In the genomic region with DNA sequence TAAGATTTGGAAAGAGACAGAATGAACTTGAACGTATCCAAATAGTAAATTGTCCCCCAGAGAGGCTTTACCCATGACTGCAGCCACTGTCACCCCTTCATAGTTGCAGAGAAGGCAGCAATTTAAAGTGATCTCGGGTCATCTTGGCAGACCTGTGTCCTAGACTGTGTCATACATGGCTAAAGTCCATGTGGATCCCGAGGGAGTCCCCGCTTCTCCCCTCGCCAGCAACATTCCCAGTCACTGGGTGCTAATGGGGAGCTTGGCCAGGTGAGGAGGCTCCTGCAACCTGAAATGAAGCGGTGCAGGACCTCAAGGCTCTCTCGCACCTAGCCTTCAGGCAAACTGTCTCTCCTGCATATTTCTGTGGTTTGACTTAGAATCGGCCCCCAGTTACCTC, we compare ENCODE assay signal across 20 mouse cellular contexts. TPM values are rescaled to one million over a fixed set of nuclear protein-coding genes. Genes with fewer than 3 reads are reported as not detected.
DNase-seq lines count a peak whose midpoint lies in the region; ATAC-seq and TF ChIP-seq lines count a peak whose summit lies in the region.
"Had no signal": no experiment of that assay in that cellular context is flagged by ENCODE, and none has a peak within 500 bp of the region (broad histone marks: within the 10 kb centered on the region; RNA-seq: fewer than 3 reads in every experiment).

No protein-coding gene starts in this region.

- no peak for DNase-seq in embryonic facial prominence, embryonic 10.5 days (ENCODE audit: low spot score)
- DNase-seq in gastrocnemius, adult 2 months: peak; percentile 42
- DNase-seq in gastrocnemius, postnatal 4 days (ENCODE audit: low spot score in 2 of 2): no peak
- DNase-seq in heart, embryonic 10.5 days (ENCODE audit: low spot score): no peak
- no peak for DNase-seq in heart, adult 8-10 months (ENCODE audit: low spot score)
- DNase-seq in frontal cortex, postnatal 10 days (ENCODE audit: low spot score in 2 of 2): no peak
- DNase-seq: adrenal gland, adult 2 months; cerebellum, adult 11-12 months; cerebellum, adult 9-10 months; cerebellum, postnatal 25 days; kidney, adult 18-20 months; kidney, postnatal 10 days had no signal

- no peak for TF ChIP-seq CTCF in gastrocnemius, adult 2 months (IDR thresholded peaks at IDR 0.05)

- H3K9ac ChIP-seq in embryonic facial prominence, embryonic 12.5 days: no peak overlapping the region
- H3K9ac ChIP-seq: intestine, embryonic 15.5 days had no signal

- peaks cover 5% of the 10 kb centered on the region; the same call in 1 of the 2 replicates for H3K4me1 ChIP-seq in embryonic facial prominence, embryonic 12.5 days
- H3K4me1 ChIP-seq in embryonic facial prominence, embryonic 10.5 days: 0 out of 2 replicates have a peak, but pooled peaks cover 8% of the 10 kb centered on the region
- H3K4me1 ChIP-seq in heart, embryonic 10.5 days: peaks cover 21% of the 10 kb centered on the region
- H3K4me1 ChIP-seq: intestine, embryonic 15.5 days had no signal

- intact Hi-C loops in gastrocnemius, adult 2 months (cut with DNase I): no loop called here

- H3K27ac ChIP-seq in embryonic facial prominence, embryonic 12.5 days: no peak overlapping the region
- no peak overlapping the region; the same call in 1 of the 2 replicates for H3K27ac ChIP-seq in embryonic facial prominence, embryonic 10.5 days (replicated peaks)
- no peak overlapping the region for H3K27ac ChIP-seq in gastrocnemius, adult 2 months
- peak overlapping the region; percentile 25; the same call in 1 of the 2 replicates for H3K27ac ChIP-seq in heart, embryonic 10.5 days
- H3K27ac ChIP-seq: hindbrain, embryonic 10.5 days; hindbrain, embryonic 14.5 days; intestine, embryonic 15.5 days had no signal

- no peak overlapping the region for H3K4me2 ChIP-seq in embryonic facial prominence, embryonic 12.5 days (replicated peaks)
- H3K4me2 ChIP-seq: intestine, embryonic 15.5 days had no signal

- H3K27me3 ChIP-seq in embryonic facial prominence, embryonic 12.5 days: no peaks in the 10 kb centered on the region
- peaks cover 27% of the 10 kb centered on the region for H3K27me3 ChIP-seq in embryonic facial prominence, embryonic 10.5 days (replicated peaks; ENCODE audit: low read depth, poor library complexity, severe bottlenecking)
- no peaks in the 10 kb centered on the region for H3K27me3 ChIP-seq in heart, embryonic 10.5 days (ENCODE audit: insufficient read depth, poor library complexity, severe bottlenecking)
- H3K27me3 ChIP-seq: CH12.LX; heart, embryonic 12.5 days; intestine, embryonic 15.5 days; Patski had no signal

- H3K9me3 ChIP-seq in embryonic facial prominence, embryonic 12.5 days: no peaks in the 10 kb centered on the region
- no peaks in the 10 kb centered on the region for H3K9me3 ChIP-seq in embryonic facial prominence, embryonic 10.5 days
- no peaks in the 10 kb centered on the region for H3K9me3 ChIP-seq in heart, embryonic 10.5 days
- H3K9me3 ChIP-seq: heart, embryonic 12.5 days; hindbrain, embryonic 10.5 days; intestine, embryonic 15.5 days had no signal

- H3K36me3 ChIP-seq in embryonic facial prominence, embryonic 12.5 days: no peaks in the 10 kb centered on the region
- no peaks in the 10 kb centered on the region for H3K36me3 ChIP-seq in embryonic facial prominence, embryonic 10.5 days (replicated peaks)
- no peaks in the 10 kb centered on the region for H3K36me3 ChIP-seq in heart, embryonic 10.5 days
- H3K36me3 ChIP-seq: heart, embryonic 12.5 days; hindbrain, embryonic 10.5 days; intestine, embryonic 15.5 days had no signal

- 0 out of 2 replicates have a peak, but pooled peaks have one; percentile 41 for ATAC-seq in embryonic facial prominence, embryonic 12.5 days (ENCODE audit: insufficient number of reproducible peaks, insufficient read depth, low FRiP score, low TSS enrichment)
- ATAC-seq: activated CD4-positive, CD25-positive, alpha-beta regulatory T cell, adult 4 months; intestine, embryonic 15.5 days; Patski had no signal

- no peak overlapping the region for H3K4me3 ChIP-seq in embryonic facial prominence, embryonic 12.5 days
- no peak overlapping the region for H3K4me3 ChIP-seq in embryonic facial prominence, embryonic 10.5 days
- H3K4me3 ChIP-seq in gastrocnemius, adult 2 months: no peak overlapping the region
- H3K4me3 ChIP-seq in heart, embryonic 10.5 days: no peak overlapping the region
- H3K4me3 ChIP-seq: hindbrain, embryonic 10.5 days; intestine, embryonic 15.5 days had no signal

- 84% methylated on average over 8 of the region's 8 CpGs for WGBS in embryonic facial prominence, embryonic 12.5 days
- 88% methylated on average over 8 of the region's 8 CpGs for WGBS in embryonic facial prominence, embryonic 10.5 days
- 80% methylated on average over 8 of the region's 8 CpGs for WGBS in heart, embryonic 10.5 days

RNA-seq across cellular contexts. Expression of a gene that starts 32.9 kb away (rescaled TPM):
- 179 and 184 TPM in 2 replicates for polyA plus RNA-seq in embryonic facial prominence, embryonic 12.5 days (2016; fragmentation: Nextera tagmentation; extraction: Ambion mirVana)
- 252 and 257 TPM in 2 replicates for polyA plus RNA-seq in embryonic facial prominence, embryonic 10.5 days (2016; fragmentation: Nextera tagmentation; extraction: Ambion mirVana)
- total RNA-seq in gastrocnemius, adult 2 months (2021): under 1 TPM; 0.36 to 0.99 TPM
- 10 to 100 TPM; 16.4 to 17.6 TPM for total RNA-seq in gastrocnemius, postnatal 4 days (2021)
- 72.0 and 119 TPM in 2 replicates for polyA plus RNA-seq in heart, embryonic 10.5 days (2016; fragmentation: Nextera tagmentation; extraction: Ambion mirVana)
- 1 to 10 TPM in 3 of 4 experiments, under 1 TPM in 1; 1.00 to 3.1 (median 1.2) TPM for total RNA-seq in heart, adult 8-10 months (2022)

Comparison
In these comparisons a context has a peak if more than half of its experiments do, and no peak if none do; other contexts are left out.
1. RNA of a gene that starts 32.9 kb away (total RNA-seq): 16.4 to 17.6 TPM in gastrocnemius, postnatal 4 days; 1.00 to 3.1 TPM in heart, adult 8-10 months and 0.36 to 0.99 TPM in gastrocnemius, adult 2 months; every median in the first group is over 4 times any median in the second.